Mouse (Mus musculus) heart, embryonic 16.5 days (tissue): ENCODE data around the gene Ntm. TPM values are rescaled to one million over a fixed set of nuclear protein-coding genes. Genes with fewer than 3 reads are reported as not detected.

Experiments used
- ATAC-seq: fragments of 200-750 bp; cut with Nextera tagmentation; replicated peaks from 2 replicates; pipeline ENCODE4 v1.8.0; 2017; ENCODE audit warnings: moderate number of reproducible peaks; ENCODE audit not compliant: insufficient read depth, low FRiP score; ENCODE audit errors: extremely low read depth
- H3K27ac ChIP-seq: fragments of 300-500 bp; sonication (generic); 2 replicates; pipeline ENCODE4 v1.5.1; 2014; ENCODE audit warnings: mild to moderate bottlenecking, low read length, control low read depth, moderate library complexity
- H3K27me3 ChIP-seq: fragments of 300-500 bp; sonication (generic); 2 replicates; pipeline ENCODE4 v1.6.1; 2014; ENCODE audit warnings: low read length, mixed read lengths; ENCODE audit not compliant: control insufficient read depth, insufficient read depth
- H3K36me3 ChIP-seq: fragments of 300-500 bp; sonication (generic); 2 replicates; pipeline ENCODE4 v1.6.1; 2014; ENCODE audit not compliant: control insufficient read depth, insufficient read depth
- H3K4me1 ChIP-seq: fragments of 300-500 bp; sonication (generic); 2 replicates; pipeline ENCODE4 v1.6.1; 2014; ENCODE audit warnings: low read length, mixed read lengths; ENCODE audit not compliant: control insufficient read depth, insufficient read depth
- H3K4me2 ChIP-seq: fragments of 300-500 bp; sonication (generic); 2 replicates; pipeline ENCODE4 v1.6.1; 2014; ENCODE audit warnings: low read depth, mild to moderate bottlenecking, control low read depth, low read length
- H3K4me3 ChIP-seq: fragments of 300-500 bp; sonication (generic); 2 replicates; pipeline ENCODE4 v1.5.1; 2014; ENCODE audit warnings: mild to moderate bottlenecking, control low read depth, low read length
- H3K9ac ChIP-seq: fragments of 300-500 bp; sonication (generic); 2 replicates; pipeline ENCODE4 v1.6.1; 2014; ENCODE audit warnings: low read length, control low read depth
- H3K9me3 ChIP-seq: fragments of 300-500 bp; sonication (generic); replicated peaks from 2 replicates; pipeline ENCODE4 v1.6.1; 2016; ENCODE audit warnings: low read length; ENCODE audit not compliant: control insufficient read depth
- WGBS: fragments of 180-500 bp; shearing (Covaris S2); extraction: QIAGEN DNeasy Blood & Tissue Kit; methylation state at CpG from one replicate; pipeline ENCODE4 v1.1.7; 2014; 5-methylcytosine and 5-hydroxymethylcytosine counted together
- polyA plus RNA-seq: library from polyadenylated mRNA; unstranded; fragments of >200 nt; fragmentation: Nextera tagmentation; extraction: Ambion mirVana; gene quantifications from 2 replicates; pipeline ENCODE4 v1.2.1, GENCODE M21; 2015

Gene Ntm
- polyA plus RNA-seq, 1 experiment from 2014 or later: 23.6 TPM

- H3K4me1 ChIP-seq: no peaks in the 10 kb centered on the region
- H3K9me3 ChIP-seq: no peaks in the 10 kb centered on the region
- H3K9ac ChIP-seq: no peak overlapping the region
- no peaks in the 10 kb centered on the region for H3K27me3 ChIP-seq
- 77% methylated on average over 2 of the region's 2 CpGs for WGBS
- no peak overlapping the region for H3K27ac ChIP-seq
- H3K4me3 ChIP-seq: no peak overlapping the region
- no peaks in the 10 kb centered on the region for H3K36me3 ChIP-seq
- ATAC-seq: no peak
- no peak overlapping the region for H3K4me2 ChIP-seq
Measured at GRCm38 (mm10) chr9:29117561-29118112, 845.3 kb downstream of the Ntm start.

GRCm38 (mm10) chr9:29115337-29115736 is 847.6 kb downstream of the Ntm start:
- WGBS: 51% methylated on average over 2 of the region's 2 CpGs
- Histone ChIP-seq H3K9ac (no peak overlapping the region), H3K4me2 (no peak overlapping the region), H3K27ac (no peak overlapping the region), H3K9me3 (no peaks in the 10 kb centered on the region), H3K4me3 (no peak overlapping the region), H3K36me3 (no peaks in the 10 kb centered on the region), H3K27me3 (no peaks in the 10 kb centered on the region), H3K4me1 (no peaks in the 10 kb centered on the region)
- no peak for ATAC-seq

GRCm38 (mm10) chr9:29106771-29107170 is 856.2 kb downstream of the Ntm start:
- Histone ChIP-seq H3K4me3 (no peak overlapping the region), H3K27me3 (no peaks in the 10 kb centered on the region), H3K4me2 (no peak overlapping the region), H3K36me3 (no peaks in the 10 kb centered on the region), H3K4me1 (no peaks in the 10 kb centered on the region; the same call in 1 of the 2 replicates), H3K27ac (no peak overlapping the region), H3K9ac (no peak overlapping the region), H3K9me3 (no peaks in the 10 kb centered on the region)
- 68% methylated on average over 3 of the region's 3 CpGs for WGBS
- no peak for ATAC-seq

GRCm38 (mm10) chr9:29104442-29104841 is 858.5 kb downstream of the Ntm start:
- Histone ChIP-seq H3K27ac (no peak overlapping the region), H3K4me1 (no peaks in the 10 kb centered on the region; the same call in 1 of the 2 replicates), H3K27me3 (no peaks in the 10 kb centered on the region), H3K9ac (no peak overlapping the region), H3K4me3 (no peak overlapping the region), H3K36me3 (no peaks in the 10 kb centered on the region), H3K9me3 (no peaks in the 10 kb centered on the region), H3K4me2 (no peak overlapping the region)
- no peak for ATAC-seq
- 68% methylated on average over 5 of the region's 5 CpGs for WGBS

- no peak overlapping the region for H3K4me3 ChIP-seq
- H3K36me3 ChIP-seq: no peaks in the 10 kb centered on the region
- H3K27me3 ChIP-seq: no peaks in the 10 kb centered on the region
- no peak overlapping the region for H3K9ac ChIP-seq
- no peaks in the 10 kb centered on the region; the same call in 1 of the 2 replicates for H3K4me1 ChIP-seq
- peak; percentile 41; the same call in 1 of the 2 replicates for ATAC-seq
- no peaks in the 10 kb centered on the region for H3K9me3 ChIP-seq
- no peak overlapping the region for H3K27ac ChIP-seq
- H3K4me2 ChIP-seq: no peak overlapping the region
- 24% methylated on average over 6 of the region's 6 CpGs for WGBS
Measured at GRCm38 (mm10) chr9:29103993-29104392, 858.9 kb downstream of the Ntm start.

- H3K4me1 ChIP-seq: no peaks in the 10 kb centered on the region; the same call in 1 of the 2 replicates
- no peaks in the 10 kb centered on the region for H3K9me3 ChIP-seq
- no peak overlapping the region for H3K9ac ChIP-seq
- H3K4me2 ChIP-seq: no peak overlapping the region
- no peak overlapping the region for H3K4me3 ChIP-seq
- H3K36me3 ChIP-seq: no peaks in the 10 kb centered on the region
- no peaks in the 10 kb centered on the region for H3K27me3 ChIP-seq
- WGBS: 75% methylated on average over 5 of the region's 5 CpGs
- H3K27ac ChIP-seq: no peak overlapping the region
- ATAC-seq: no peak
Measured at GRCm38 (mm10) chr9:29100624-29101023, 862.3 kb downstream of the Ntm start.

- Histone ChIP-seq H3K27ac (no peak overlapping the region), H3K4me3 (no peak overlapping the region)
Measured at GRCm38 (mm10) chr9:29092443-29092842, 870.5 kb downstream of the Ntm start.

GRCm38 (mm10) chr9:29088657-29089056 is 874.3 kb downstream of the Ntm start:
- ATAC-seq: no peak
- no peak overlapping the region for H3K4me3 ChIP-seq
- no peak overlapping the region for H3K4me2 ChIP-seq
- no peak overlapping the region for H3K27ac ChIP-seq
- H3K36me3 ChIP-seq: no peaks in the 10 kb centered on the region
- peaks cover 5% of the 10 kb centered on the region; the same call in 1 of the 2 replicates for H3K4me1 ChIP-seq
- H3K9ac ChIP-seq: no peak overlapping the region
- H3K27me3 ChIP-seq: no peaks in the 10 kb centered on the region
- WGBS: 34% methylated on average over 5 of the region's 5 CpGs
- no peaks in the 10 kb centered on the region for H3K9me3 ChIP-seq

More at GRCm38 (mm10) chr9:29092443-29092842, 870.5 kb downstream of the Ntm start:
- no peak for ATAC-seq
- no peaks in the 10 kb centered on the region for H3K36me3 ChIP-seq
- no peaks in the 10 kb centered on the region for H3K9me3 ChIP-seq
- peaks cover 5% of the 10 kb centered on the region; the same call in 1 of the 2 replicates for H3K4me1 ChIP-seq
- no peak overlapping the region for H3K9ac ChIP-seq
- no peaks in the 10 kb centered on the region for H3K27me3 ChIP-seq
- H3K4me2 ChIP-seq: no peak overlapping the region

GRCm38 (mm10) chr9:29087656-29088055 is 875.3 kb downstream of the Ntm start:
- WGBS: 68% methylated on average over 4 of the region's 4 CpGs
- no peaks in the 10 kb centered on the region for H3K36me3 ChIP-seq
- no peak overlapping the region for H3K4me2 ChIP-seq
- no peaks in the 10 kb centered on the region for H3K9me3 ChIP-seq
- no peak overlapping the region for H3K9ac ChIP-seq
- no peak overlapping the region for H3K27ac ChIP-seq
- ATAC-seq: no peak
- no peak overlapping the region for H3K4me3 ChIP-seq
- H3K4me1 ChIP-seq: peaks cover 4% of the 10 kb centered on the region; the same call in 1 of the 2 replicates
- H3K27me3 ChIP-seq: no peaks in the 10 kb centered on the region
